Mouse (Mus musculus): ENCODE measurements at regions not wholly inside any gene's neighbourhood (a gene's known extent, or its start where the extent isn't known, plus 50 kb on each side); places are given as distances from the start of the nearest gene placed in this dataset.

DNA sequence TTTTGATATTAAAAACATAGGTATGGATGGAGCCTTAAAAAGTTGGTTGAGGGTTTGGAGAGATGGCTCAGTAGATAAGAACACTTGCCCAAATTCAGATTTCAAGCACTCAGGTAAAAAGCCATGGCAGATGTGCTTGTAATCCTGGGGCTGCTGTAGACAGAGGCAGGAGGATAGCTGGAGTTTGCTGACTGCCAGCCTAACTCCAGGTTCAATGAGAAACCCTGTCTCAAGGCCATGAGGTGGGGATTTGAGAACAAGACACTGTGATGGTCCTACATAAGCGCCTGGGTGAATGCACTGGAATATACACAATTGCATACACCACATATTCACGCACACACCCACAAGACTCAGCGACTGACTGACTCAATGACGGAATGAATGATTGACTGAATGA, 71.3 kb upstream of the Foxn3 start:
- 90% methylated on average over 4 of the region's 4 CpGs for WGBS
- no peak overlapping the region for H3K4me2 ChIP-seq (ENCODE audit: low read depth, low read length)
- H3K36me3 ChIP-seq (ENCODE audit: control insufficient read depth, insufficient read depth, low read length): no peaks in the 10 kb centered on the region
- no peaks in the 10 kb centered on the region; the same call in 1 of the 2 replicates for H3K9me3 ChIP-seq (ENCODE audit: control insufficient read depth, low read length)
- H3K9ac ChIP-seq (ENCODE audit: low read depth, low read length): no peak overlapping the region
- no peak overlapping the region for H3K4me3 ChIP-seq (ENCODE audit: low read length)
- H3K27me3 ChIP-seq (replicated peaks; ENCODE audit: control insufficient read depth, insufficient read depth, low read length): no peaks in the 10 kb centered on the region
- ATAC-seq: no peak
- H3K27ac ChIP-seq (ENCODE audit: low read length): no peak overlapping the region
- H3K4me1 ChIP-seq (ENCODE audit: control insufficient read depth, insufficient read depth, low read length): no peaks in the 10 kb centered on the region

DNA sequence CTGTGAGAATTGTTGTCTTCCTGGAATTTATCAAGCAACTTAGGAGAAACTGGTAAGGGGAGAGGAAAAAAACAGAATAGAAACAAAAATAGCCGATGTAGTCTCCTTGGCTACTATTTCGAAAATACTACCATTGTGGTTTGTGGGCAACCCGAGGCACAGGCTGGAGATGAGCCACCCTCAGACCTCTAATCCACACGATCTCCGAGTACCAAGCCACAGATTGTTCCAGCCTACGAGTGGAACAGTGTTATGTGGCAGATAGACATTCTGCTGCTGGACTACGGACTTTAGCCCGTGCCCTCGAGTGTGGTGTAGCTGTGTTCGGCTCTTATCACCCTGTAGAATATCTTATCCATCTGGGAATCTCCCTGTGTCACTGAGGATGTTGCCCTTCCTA, 70.3 kb upstream of the Foxn3 start:
- Histone ChIP-seq H3K4me3 (ENCODE audit: low read length) (no peak overlapping the region), H3K36me3 (ENCODE audit: control insufficient read depth, insufficient read depth, low read length) (no peaks in the 10 kb centered on the region), H3K4me1 (ENCODE audit: control insufficient read depth, insufficient read depth, low read length) (no peaks in the 10 kb centered on the region), H3K4me2 (ENCODE audit: low read depth, low read length) (no peak overlapping the region), H3K9ac (ENCODE audit: low read depth, low read length) (no peak overlapping the region), H3K27ac (ENCODE audit: low read length) (no peak overlapping the region), H3K27me3 (replicated peaks; ENCODE audit: control insufficient read depth, insufficient read depth, low read length) (no peaks in the 10 kb centered on the region), H3K9me3 (ENCODE audit: control insufficient read depth, low read length) (no peaks in the 10 kb centered on the region; the same call in 1 of the 2 replicates)
- 81% methylated on average over 10 of the region's 10 CpGs for WGBS
- peak; percentile 40; the same call in 1 of the 2 replicates for ATAC-seq

DNA sequence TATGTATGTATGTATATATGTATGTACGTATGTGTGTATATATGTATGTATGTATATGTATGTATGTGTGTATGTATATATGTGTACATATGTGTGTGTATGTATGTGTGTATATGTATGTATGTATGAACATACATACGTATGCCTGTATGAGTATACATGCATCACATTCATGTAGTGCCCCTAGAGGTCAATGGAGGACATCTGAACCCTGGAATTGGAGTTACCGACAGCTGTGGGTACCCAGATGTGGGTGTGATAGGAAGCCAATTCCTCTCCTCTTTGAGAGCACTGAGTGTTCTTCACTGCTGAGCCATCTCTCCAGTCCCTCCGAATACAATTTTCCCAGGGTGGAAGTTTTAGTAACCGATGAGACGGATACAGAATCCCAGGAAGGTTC, 69.6 kb upstream of the Foxn3 start:
- Histone ChIP-seq H3K4me3 (ENCODE audit: low read length) (no peak overlapping the region), H3K27me3 (replicated peaks; ENCODE audit: control insufficient read depth, insufficient read depth, low read length) (peaks cover 3% of the 10 kb centered on the region; the same call in 1 of the 2 replicates), H3K4me1 (ENCODE audit: control insufficient read depth, insufficient read depth, low read length) (peaks cover 3% of the 10 kb centered on the region; the same call in 1 of the 2 replicates), H3K36me3 (ENCODE audit: control insufficient read depth, insufficient read depth, low read length) (no peaks in the 10 kb centered on the region), H3K4me2 (ENCODE audit: low read depth, low read length) (no peak overlapping the region), H3K27ac (ENCODE audit: low read length) (no peak overlapping the region), H3K9me3 (ENCODE audit: control insufficient read depth, low read length) (no peaks in the 10 kb centered on the region; the same call in 1 of the 2 replicates), H3K9ac (ENCODE audit: low read depth, low read length) (no peak overlapping the region)
- ATAC-seq: no peak
- WGBS: 89% methylated on average over 6 of the region's 6 CpGs

DNA sequence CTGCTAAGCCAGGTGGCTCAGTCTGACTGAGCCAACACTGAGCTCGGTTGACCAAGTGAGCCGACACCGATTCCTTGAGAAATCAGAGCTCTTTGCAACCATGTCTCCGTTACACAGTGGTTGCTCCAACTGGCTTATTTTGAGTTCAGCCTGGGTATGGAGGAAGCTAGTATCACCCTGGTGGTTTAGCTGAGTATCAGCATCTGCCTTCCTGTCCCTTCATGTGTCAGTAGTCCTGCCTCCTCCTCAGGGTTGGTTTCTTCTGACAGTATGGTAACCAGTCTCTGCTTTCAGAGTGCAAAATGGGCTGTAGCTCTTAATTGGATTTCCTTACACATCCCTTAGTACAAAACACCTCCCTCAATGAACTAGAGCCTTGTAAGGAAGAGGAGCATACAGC, 66.2 kb upstream of the Foxn3 start:
- H3K9ac ChIP-seq (ENCODE audit: low read depth, low read length): no peak overlapping the region
- peaks cover 7% of the 10 kb centered on the region; the same call in 1 of the 2 replicates for H3K27me3 ChIP-seq (replicated peaks; ENCODE audit: control insufficient read depth, insufficient read depth, low read length)
- no peak overlapping the region for H3K4me2 ChIP-seq (ENCODE audit: low read depth, low read length)
- H3K4me1 ChIP-seq (ENCODE audit: control insufficient read depth, insufficient read depth, low read length): peaks cover 10% of the 10 kb centered on the region; the same call in 1 of the 2 replicates
- H3K27ac ChIP-seq (ENCODE audit: low read length): no peak overlapping the region
- no peaks in the 10 kb centered on the region for H3K36me3 ChIP-seq (ENCODE audit: control insufficient read depth, insufficient read depth, low read length)
- ATAC-seq: no peak
- no peaks in the 10 kb centered on the region for H3K9me3 ChIP-seq (ENCODE audit: control insufficient read depth, low read length)
- no peak overlapping the region for H3K4me3 ChIP-seq (ENCODE audit: low read length)
- WGBS: 94% methylated on average over 4 of the region's 4 CpGs

DNA sequence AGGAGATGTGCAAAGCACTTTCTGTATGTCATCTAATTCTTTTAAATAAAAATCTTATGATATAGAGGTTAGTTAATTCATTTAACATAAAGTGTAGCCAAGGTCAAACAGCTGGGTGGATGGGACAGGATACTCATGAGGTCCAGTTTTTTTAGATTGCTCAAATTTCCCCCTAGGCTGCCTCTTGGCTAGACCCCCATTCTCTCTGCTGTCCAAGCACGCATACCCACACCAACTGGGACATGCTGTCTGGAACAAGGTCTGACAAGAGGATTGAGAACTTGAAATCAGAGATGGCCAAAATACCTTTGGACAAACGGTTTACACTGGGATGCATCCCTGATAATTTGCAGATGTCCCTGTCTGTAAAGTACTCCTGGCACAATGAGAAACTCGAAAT, 65.0 kb upstream of the Foxn3 start:
- Histone ChIP-seq H3K27ac (ENCODE audit: low read length) (no peak overlapping the region), H3K4me1 (ENCODE audit: control insufficient read depth, insufficient read depth, low read length) (peaks cover 10% of the 10 kb centered on the region; the same call in 1 of the 2 replicates), H3K36me3 (ENCODE audit: control insufficient read depth, insufficient read depth, low read length) (no peaks in the 10 kb centered on the region), H3K4me2 (ENCODE audit: low read depth, low read length) (peak overlapping the region; percentile 87), H3K9me3 (ENCODE audit: control insufficient read depth, low read length) (no peaks in the 10 kb centered on the region), H3K9ac (ENCODE audit: low read depth, low read length) (no peak overlapping the region; the same call in 1 of the 2 replicates), H3K27me3 (replicated peaks; ENCODE audit: control insufficient read depth, insufficient read depth, low read length) (peaks cover 7% of the 10 kb centered on the region; the same call in 1 of the 2 replicates), H3K4me3 (ENCODE audit: low read length) (no peak overlapping the region; the same call in 1 of the 2 replicates)
- no peak for ATAC-seq
- 60% methylated on average over 3 of the region's 3 CpGs for WGBS

DNA sequence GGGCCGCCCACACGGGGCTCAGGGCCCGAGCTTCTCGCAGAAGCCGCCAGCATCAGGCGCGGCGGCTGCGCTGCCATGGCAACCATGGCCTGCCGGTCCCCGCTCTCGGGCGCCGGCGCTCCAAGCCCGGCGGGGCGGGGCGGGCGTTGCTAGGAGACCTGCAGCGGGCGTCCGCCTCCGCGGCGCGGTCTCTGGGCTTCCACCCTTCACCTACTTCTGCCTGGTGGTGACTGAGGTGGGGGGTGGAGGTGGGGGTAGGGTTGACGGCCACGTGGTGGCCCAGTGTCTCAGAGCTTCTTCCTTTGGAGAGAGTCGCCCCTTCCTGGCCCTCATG, 64.5 kb upstream of the Foxn3 start:
- Histone ChIP-seq H3K4me3 (ENCODE audit: low read length) (peak overlapping the region; percentile 71), H3K4me1 (ENCODE audit: control insufficient read depth, insufficient read depth, low read length) (peaks cover 10% of the 10 kb centered on the region; the same call in 1 of the 2 replicates), H3K27me3 (replicated peaks; ENCODE audit: control insufficient read depth, insufficient read depth, low read length) (peaks cover 7% of the 10 kb centered on the region; the same call in 1 of the 2 replicates), H3K9ac (ENCODE audit: low read depth, low read length) (peak overlapping the region; percentile 61), H3K9me3 (ENCODE audit: control insufficient read depth, low read length) (no peaks in the 10 kb centered on the region), H3K36me3 (ENCODE audit: control insufficient read depth, insufficient read depth, low read length) (no peaks in the 10 kb centered on the region), H3K27ac (ENCODE audit: low read length) (0 out of 2 replicates have a peak overlapping the region, but pooled peaks have one; percentile 21), H3K4me2 (ENCODE audit: low read depth, low read length) (peak overlapping the region; percentile 87)
- WGBS: 0% methylated on average over 30 of the region's 30 CpGs
- ATAC-seq: peak; percentile 95

DNA sequence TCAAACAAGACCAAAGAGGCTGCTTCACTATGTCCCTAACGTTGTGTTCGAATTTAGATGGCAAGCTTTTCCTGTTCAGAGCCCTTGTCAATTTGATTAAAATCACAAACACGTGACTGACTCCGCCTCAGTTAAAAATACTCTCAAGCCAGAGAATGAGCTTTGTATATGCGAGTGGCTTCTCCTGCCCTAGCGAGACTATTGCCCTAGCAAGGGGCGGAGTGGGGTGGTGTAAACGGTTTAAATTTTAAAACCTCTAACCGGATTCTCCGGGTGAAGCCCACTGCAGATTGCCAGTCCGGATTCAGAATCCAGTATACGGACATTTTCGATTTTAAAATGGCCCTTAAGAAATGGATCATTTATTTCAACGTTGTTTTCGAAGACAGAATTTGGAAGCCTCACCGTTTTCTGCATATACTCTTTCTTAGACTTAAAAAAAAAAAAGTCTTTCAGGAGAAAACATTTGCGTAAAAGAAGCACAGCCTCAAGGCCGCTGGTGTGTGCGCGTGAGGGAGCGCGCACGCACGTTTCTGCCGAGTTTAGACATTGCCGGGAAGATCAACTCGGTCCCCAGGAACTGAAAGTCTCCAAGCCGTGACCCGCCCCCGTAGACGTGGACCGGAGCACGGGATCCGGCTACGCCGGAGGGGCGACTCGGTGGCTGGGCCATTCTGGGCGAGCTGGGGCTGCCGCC, 64.0 kb upstream of the Foxn3 start:
- H3K4me2 ChIP-seq (ENCODE audit: low read depth, low read length): peak overlapping the region; percentile 87
- whole genome bisulfite sequencing: 2% methylated on average over 40 of the region's 40 CpGs
- H3K4me3 ChIP-seq (ENCODE audit: low read length): peak overlapping the region; percentile 71
- no peaks in the 10 kb centered on the region for H3K9me3 ChIP-seq (ENCODE audit: control insufficient read depth, low read length)
- 0 out of 2 replicates have a peak overlapping the region, but pooled peaks have one; percentile 21 for H3K27ac ChIP-seq (ENCODE audit: low read length)
- ATAC-seq: peak; percentile 83
- H3K4me1 ChIP-seq (ENCODE audit: control insufficient read depth, insufficient read depth, low read length): peaks cover 10% of the 10 kb centered on the region; the same call in 1 of the 2 replicates
- no peaks in the 10 kb centered on the region for H3K36me3 ChIP-seq (ENCODE audit: control insufficient read depth, insufficient read depth, low read length)
- H3K9ac ChIP-seq (ENCODE audit: low read depth, low read length): peak overlapping the region; percentile 61
- H3K27me3 ChIP-seq (replicated peaks; ENCODE audit: control insufficient read depth, insufficient read depth, low read length): peaks cover 7% of the 10 kb centered on the region; the same call in 1 of the 2 replicates

DNA sequence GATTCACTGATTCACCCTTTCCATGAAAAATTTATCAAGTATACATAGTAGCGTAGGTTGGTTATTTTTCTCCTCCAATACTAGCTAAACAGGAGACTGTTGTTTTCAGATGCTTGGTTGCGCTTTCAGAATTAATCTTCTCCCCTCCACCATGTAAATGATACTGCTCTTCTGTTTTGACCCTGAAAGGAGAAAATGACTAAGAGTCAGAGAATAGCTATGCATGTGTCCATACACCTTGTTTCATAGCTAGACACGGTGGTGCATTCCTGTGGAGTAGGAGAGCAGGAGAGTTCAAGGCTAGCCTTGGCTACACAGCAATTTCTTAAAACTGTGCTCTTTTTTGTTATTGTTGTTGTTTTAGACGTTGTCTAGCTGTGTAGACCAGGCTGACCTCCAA, 62.8 kb upstream of the Foxn3 start:
- peaks cover 10% of the 10 kb centered on the region; the same call in 1 of the 2 replicates for H3K4me1 ChIP-seq (ENCODE audit: control insufficient read depth, insufficient read depth, low read length)
- WGBS: 80% methylated on average over 4 of the region's 4 CpGs
- no peak overlapping the region for H3K27ac ChIP-seq (ENCODE audit: low read length)
- H3K4me2 ChIP-seq (ENCODE audit: low read depth, low read length): no peak overlapping the region
- H3K36me3 ChIP-seq (ENCODE audit: control insufficient read depth, insufficient read depth, low read length): no peaks in the 10 kb centered on the region
- ATAC-seq: no peak
- no peak overlapping the region for H3K4me3 ChIP-seq (ENCODE audit: low read length)
- no peak overlapping the region for H3K9ac ChIP-seq (ENCODE audit: low read depth, low read length)
- peaks cover 7% of the 10 kb centered on the region; the same call in 1 of the 2 replicates for H3K27me3 ChIP-seq (replicated peaks; ENCODE audit: control insufficient read depth, insufficient read depth, low read length)
- no peaks in the 10 kb centered on the region for H3K9me3 ChIP-seq (ENCODE audit: control insufficient read depth, low read length)

DNA sequence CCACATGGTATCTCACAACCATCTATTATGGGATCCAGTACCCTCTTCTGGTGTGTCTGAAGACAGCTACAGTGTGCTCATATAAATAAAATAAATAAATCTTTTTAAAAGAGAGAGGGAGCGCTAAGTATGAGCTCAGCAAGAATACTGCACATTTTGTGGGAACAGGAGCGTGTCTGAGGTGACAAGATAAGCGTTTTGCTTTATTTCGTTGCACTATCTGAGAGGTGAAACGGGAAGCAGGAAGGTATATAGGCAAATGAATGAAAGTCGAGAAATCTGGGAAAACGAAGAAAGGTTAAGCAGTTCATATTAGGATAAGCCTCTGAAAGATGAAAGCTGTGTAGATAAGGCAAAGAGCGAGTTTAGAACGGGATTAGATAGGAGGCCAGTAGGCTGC, 61.7 kb upstream of the Foxn3 start:
- no peak overlapping the region for H3K27ac ChIP-seq (ENCODE audit: low read length)
- WGBS: 69% methylated on average over 9 of the region's 9 CpGs
- peaks cover 10% of the 10 kb centered on the region; the same call in 1 of the 2 replicates for H3K4me1 ChIP-seq (ENCODE audit: control insufficient read depth, insufficient read depth, low read length)
- ATAC-seq: peak; percentile 43; the same call in 1 of the 2 replicates
- H3K9ac ChIP-seq (ENCODE audit: low read depth, low read length): no peak overlapping the region
- no peak overlapping the region for H3K4me2 ChIP-seq (ENCODE audit: low read depth, low read length)
- no peak overlapping the region for H3K4me3 ChIP-seq (ENCODE audit: low read length)
- peaks cover 7% of the 10 kb centered on the region; the same call in 1 of the 2 replicates for H3K27me3 ChIP-seq (replicated peaks; ENCODE audit: control insufficient read depth, insufficient read depth, low read length)
- no peaks in the 10 kb centered on the region for H3K9me3 ChIP-seq (ENCODE audit: control insufficient read depth, low read length)
- H3K36me3 ChIP-seq (ENCODE audit: control insufficient read depth, insufficient read depth, low read length): no peaks in the 10 kb centered on the region

All from intestine, embryonic 16.5 days (tissue).